11 mouse cellular contexts compared by ENCODE assay signal in the genomic region with DNA sequence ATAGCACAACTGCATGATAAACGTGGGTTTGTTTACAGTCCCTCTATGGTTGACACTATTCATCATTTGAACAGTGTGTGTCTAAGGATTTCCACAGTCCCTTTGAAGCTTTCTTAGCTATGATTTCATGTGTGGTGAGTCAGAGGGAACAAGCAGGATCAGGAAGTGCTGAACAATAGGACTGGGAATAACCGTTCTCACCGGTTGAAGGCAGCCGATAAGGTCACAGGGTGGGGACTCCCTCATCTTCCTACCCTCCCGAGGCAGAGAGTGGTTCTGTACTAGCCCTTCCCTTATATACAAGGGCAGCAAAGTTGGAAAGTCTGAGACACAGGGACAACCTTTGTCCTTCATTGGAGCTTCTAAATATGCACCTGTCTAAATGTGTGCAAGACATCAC.
DNase-seq lines count a peak whose midpoint lies in the region; ATAC-seq and TF ChIP-seq lines count a peak whose summit lies in the region.
"Had no signal": no experiment of that assay in that cellular context is flagged by ENCODE, and none has a peak within 500 bp of the region (broad histone marks: within the 10 kb centered on the region; RNA-seq: fewer than 3 reads in every experiment).

No protein-coding gene starts in this region.

- TF ChIP-seq POLR2A in heart, adult 2 months (IDR thresholded peaks at IDR 0.05; ENCODE audit: insufficient read depth, low read depth, low read length) = 0 out of 2 replicates have a peak, but pooled peaks have one; percentile 43

- peak overlapping the region; percentile 88 for H3K27ac ChIP-seq in heart, adult 2 months
- H3K27ac ChIP-seq in lung, postnatal 0 days (ENCODE audit: low read length) = peak overlapping the region; percentile 59; the same call in 1 of the 2 replicates
- no peak overlapping the region for H3K27ac ChIP-seq in hindbrain, embryonic 14.5 days
- H3K27ac ChIP-seq: hindbrain, postnatal 0 days; limb, embryonic 15.5 days had no signal

- peak; percentile 96 for TF ChIP-seq EP300 in heart, adult 2 months (IDR thresholded peaks at IDR 0.05; ENCODE audit: insufficient read depth, low read depth, low read length)
- TF ChIP-seq EP300 in lung, postnatal 0 days (IDR thresholded peaks at IDR 0.05) = peak; percentile 96

- 36% methylated on average over 5 of the region's 5 CpGs for WGBS in heart, adult 2 months
- 22% methylated on average over 5 of the region's 5 CpGs for WGBS in lung, postnatal 0 days
- WGBS in hindbrain, embryonic 14.5 days = 64% methylated on average over 5 of the region's 5 CpGs

- intact Hi-C loops in heart, adult 2 months (cut with DNase I) = loop anchor here (5.0 kb wide), 1 partner anchor 329 kb away; no protein-coding TSS in a partner anchor

- no peaks in the 10 kb centered on the region for H3K9me3 ChIP-seq in lung, postnatal 0 days (ENCODE audit: low read length)
- no peaks in the 10 kb centered on the region for H3K9me3 ChIP-seq in hindbrain, embryonic 14.5 days (ENCODE audit: control insufficient read depth, low read length)
- H3K9me3 ChIP-seq: limb, embryonic 15.5 days had no signal

- peaks cover 12% of the 10 kb centered on the region for H3K36me3 ChIP-seq in heart, adult 2 months (ENCODE audit: control insufficient read depth, insufficient read depth, low read length)
- H3K36me3 ChIP-seq in lung, postnatal 0 days (ENCODE audit: insufficient read depth, low read length) = no peaks in the 10 kb centered on the region
- H3K36me3 ChIP-seq in hindbrain, embryonic 14.5 days (replicated peaks; ENCODE audit: control insufficient read depth, insufficient read depth) = no peaks in the 10 kb centered on the region
- H3K36me3 ChIP-seq: limb, embryonic 15.5 days had no signal

- H3K4me3 ChIP-seq in heart, adult 2 months = no peak overlapping the region
- no peak overlapping the region for H3K4me3 ChIP-seq in lung, postnatal 0 days (ENCODE audit: low read depth, low read length)
- H3K4me3 ChIP-seq in hindbrain, embryonic 14.5 days (replicated peaks; ENCODE audit: low read length) = no peak overlapping the region
- H3K4me3 ChIP-seq: limb, embryonic 15.5 days had no signal

- H3K27me3 ChIP-seq in heart, adult 2 months (ENCODE audit: control insufficient read depth, insufficient read depth, low read length) = no peaks in the 10 kb centered on the region
- no peaks in the 10 kb centered on the region for H3K27me3 ChIP-seq in lung, postnatal 0 days (replicated peaks; ENCODE audit: insufficient read depth, low read length)
- H3K27me3 ChIP-seq in hindbrain, embryonic 14.5 days (ENCODE audit: control insufficient read depth, insufficient read depth, low read length) = no peaks in the 10 kb centered on the region
- H3K27me3 ChIP-seq: limb, embryonic 15.5 days had no signal

- DNase-seq in adrenal gland, adult (ENCODE audit: inconsistent age in 2 of 2, low spot score in 1 of 2) = peak; percentile 69 to 73
- DNase-seq in adrenal gland, adult 18-20 months (ENCODE audit: low spot score in 2 of 2) = no peak
- peak in 1 of 2 experiments; percentile 71 for DNase-seq in heart, adult 2 months
- DNase-seq in kidney, adult 8-10 months = peak; percentile 40 to 62
- peak; percentile 77 for DNase-seq in lung, postnatal 0 days (ENCODE audit: low spot score)
- DNase-seq in hindbrain, embryonic 14.5 days (ENCODE audit: low spot score) = no peak
- DNase-seq in cerebellum, postnatal 36 days = no peak
- DNase-seq in spleen, postnatal 4 days (ENCODE audit: low spot score in 2 of 2) = no peak

- H3K4me2 ChIP-seq in lung, postnatal 0 days (replicated peaks; ENCODE audit: low read depth, low read length) = no peak overlapping the region
- no peak overlapping the region for H3K4me2 ChIP-seq in hindbrain, embryonic 14.5 days (replicated peaks)
- H3K4me2 ChIP-seq: limb, embryonic 15.5 days had no signal

- no peak overlapping the region for H3K9ac ChIP-seq in heart, adult 2 months (ENCODE audit: low read depth, low read length)
- no peak overlapping the region for H3K9ac ChIP-seq in lung, postnatal 0 days (replicated peaks; ENCODE audit: low read depth)
- H3K9ac ChIP-seq in hindbrain, embryonic 14.5 days = no peak overlapping the region
- H3K9ac ChIP-seq: limb, embryonic 15.5 days had no signal

- H3K79me2 ChIP-seq in heart, adult 2 months (replicated peaks; ENCODE audit: control insufficient read depth, insufficient read depth, low read length) = no peaks in the 10 kb centered on the region

- ATAC-seq in lung, postnatal 0 days = peak; percentile 86
- ATAC-seq in hindbrain, embryonic 14.5 days (ENCODE audit: low FRiP score) = no peak
- ATAC-seq: forebrain, embryonic 16.5 days; hindbrain, postnatal 0 days had no signal

- peaks cover 14% of the 10 kb centered on the region for H3K4me1 ChIP-seq in heart, adult 2 months (ENCODE audit: control insufficient read depth, insufficient read depth, low read length)
- H3K4me1 ChIP-seq in lung, postnatal 0 days (ENCODE audit: insufficient read depth, low read depth, low read length) = peaks cover 2% of the 10 kb centered on the region; the same call in 1 of the 2 replicates
- 0 out of 2 replicates have a peak, but pooled peaks cover 6% of the 10 kb centered on the region for H3K4me1 ChIP-seq in hindbrain, embryonic 14.5 days (replicated peaks; ENCODE audit: control insufficient read depth, insufficient read depth, low read length)

- no peak for TF ChIP-seq CTCF in heart, adult 2 months (IDR thresholded peaks at IDR 0.05)
- TF ChIP-seq CTCF in lung, postnatal 0 days (IDR thresholded peaks at IDR 0.05) = no peak

Comparison
In these comparisons a context has a peak if more than half of its experiments do, and no peak if none do; other contexts are left out.
1. DNase-seq: peak in adrenal gland, adult (2 of 2), kidney, adult 8-10 months (2 of 2) and lung, postnatal 0 days (single experiment); none in adrenal gland, adult 18-20 months (0 of 2), hindbrain, embryonic 14.5 days (single experiment), cerebellum, postnatal 36 days (0 of 2) and spleen, postnatal 4 days (0 of 2).